Mouse (Mus musculus): Measurements from ENCODE around the gene Dedd. TPM values are rescaled to one million over a fixed set of nuclear protein-coding genes. Genes with fewer than 3 reads are reported as not detected.

The Dedd gene
- polyA plus RNA-seq, 1 experiment from 2014 or later: 52.7 TPM

DNA sequence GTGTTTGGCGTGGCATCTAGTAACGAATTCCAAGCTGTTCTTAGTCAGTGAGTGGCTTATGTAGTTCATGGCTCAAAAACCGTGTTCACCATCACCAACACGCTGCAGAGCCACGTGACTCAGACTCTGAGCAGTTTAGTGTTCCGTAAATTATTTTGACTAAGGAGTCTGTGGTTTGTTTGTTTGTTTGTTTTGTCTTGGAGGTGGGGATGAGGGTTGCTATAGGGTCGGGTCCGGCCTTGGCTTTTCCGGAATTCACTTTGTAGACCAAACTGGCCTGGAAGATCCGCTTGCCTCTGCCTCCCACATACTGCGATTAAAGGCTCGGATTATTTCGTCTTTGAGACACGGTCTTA lies 17.1 kb downstream of the Dedd start:
- H3K27me3 ChIP-seq: no peaks in the 10 kb centered on the region
- H3K27ac ChIP-seq (replicated peaks): peak overlapping the region; percentile 71; the same call in 1 of the 2 replicates
- H3K9ac ChIP-seq: peak overlapping the region; percentile 88
- ATAC-seq (ENCODE audit: low read depth): no peak
- peak overlapping the region; percentile 88 for H3K4me2 ChIP-seq
- peaks cover 25% of the 10 kb centered on the region for H3K36me3 ChIP-seq
- H3K9me3 ChIP-seq: peaks cover 6% of the 10 kb centered on the region; the same call in 1 of the 2 replicates
- 0% methylated on average over 14 of the region's 14 CpGs for WGBS
- H3K4me1 ChIP-seq (replicated peaks): peaks cover 47% of the 10 kb centered on the region
- H3K4me3 ChIP-seq: peak overlapping the region; percentile 92

DNA sequence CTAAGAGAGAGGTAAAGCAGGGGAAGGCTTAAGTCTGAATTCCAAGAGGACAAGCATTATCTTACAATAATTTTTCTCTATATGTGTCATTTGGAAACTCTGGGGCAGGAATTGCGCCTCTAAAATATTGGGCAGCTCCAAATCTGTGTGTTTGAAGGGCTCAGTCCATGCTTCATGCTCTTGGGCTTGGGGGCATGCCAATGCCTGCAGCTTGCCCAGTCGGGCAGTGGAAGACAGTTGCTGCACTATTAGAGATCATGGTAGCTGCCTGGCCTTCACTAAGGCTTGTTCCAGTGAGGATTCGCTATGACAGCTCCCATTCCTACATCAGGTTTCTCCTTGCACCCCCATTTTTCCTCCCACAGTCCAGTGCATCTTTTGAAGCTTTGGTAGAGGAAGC lies 19.7 kb downstream of the Dedd start:
- 95% methylated on average over 3 of the region's 3 CpGs for WGBS
- Histone ChIP-seq H3K4me2 (no peak overlapping the region), H3K36me3 (no peaks in the 10 kb centered on the region), H3K9me3 (peaks cover 6% of the 10 kb centered on the region; the same call in 1 of the 2 replicates), H3K27ac (replicated peaks) (no peak overlapping the region), H3K4me3 (no peak overlapping the region), H3K4me1 (replicated peaks) (peaks cover 45% of the 10 kb centered on the region), H3K9ac (no peak overlapping the region), H3K27me3 (no peaks in the 10 kb centered on the region)
- no peak for ATAC-seq (ENCODE audit: low read depth)

DNA sequence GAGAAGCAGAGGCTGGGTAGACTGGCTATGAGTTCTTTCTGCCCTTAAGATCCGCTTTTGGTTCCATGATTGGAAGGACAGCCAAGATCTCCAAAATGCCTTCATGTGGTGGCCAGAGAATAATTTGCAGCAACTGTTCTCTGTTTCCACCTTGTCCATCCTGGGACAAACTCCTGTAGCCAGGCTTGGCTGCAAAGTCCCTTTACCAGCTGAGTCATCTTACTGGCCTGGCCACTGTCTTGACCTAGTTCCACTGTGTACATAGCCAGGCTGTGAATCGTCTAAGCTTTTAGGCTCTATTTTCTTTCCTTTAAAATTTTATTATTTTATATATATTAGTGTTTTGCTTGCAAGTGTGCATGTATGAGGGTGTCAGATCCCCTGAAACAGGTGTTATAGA lies 20.3 kb downstream of the Dedd start:
- Histone ChIP-seq H3K36me3 (no peaks in the 10 kb centered on the region), H3K9ac (no peak overlapping the region), H3K9me3 (peaks cover 6% of the 10 kb centered on the region; the same call in 1 of the 2 replicates), H3K4me3 (no peak overlapping the region), H3K27me3 (no peaks in the 10 kb centered on the region), H3K27ac (replicated peaks) (no peak overlapping the region), H3K4me1 (replicated peaks) (peaks cover 40% of the 10 kb centered on the region), H3K4me2 (no peak overlapping the region)
- 96% methylated on average over 2 of the region's 2 CpGs for WGBS
- ATAC-seq (ENCODE audit: low read depth): no peak

DNA sequence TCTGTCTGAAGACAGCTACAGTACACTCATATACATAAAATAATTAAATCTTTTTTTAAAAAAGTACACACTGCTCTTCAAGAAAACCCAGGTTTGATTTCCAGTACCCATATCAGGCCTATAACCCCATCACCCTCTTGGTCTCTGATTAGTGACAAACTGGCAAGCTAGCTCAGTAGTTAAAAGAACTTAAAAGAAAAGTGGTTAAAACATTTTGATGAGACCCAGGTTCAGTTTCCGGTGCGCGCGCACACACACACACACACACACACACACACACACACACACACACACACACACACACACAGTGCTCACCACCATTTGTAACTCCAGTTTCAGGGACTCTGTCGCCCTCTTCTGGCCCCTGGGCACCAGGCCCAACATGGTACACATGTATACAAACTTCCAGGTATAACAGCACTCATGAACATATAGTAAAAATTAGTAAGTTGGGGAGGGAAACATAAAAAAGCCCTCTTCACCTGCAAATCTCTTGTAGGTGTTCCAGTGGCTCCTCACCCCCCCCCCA lies 26.9 kb downstream of the Dedd start:
- H3K9ac ChIP-seq: no peak overlapping the region
- H3K27ac ChIP-seq (replicated peaks): no peak overlapping the region
- H3K27me3 ChIP-seq: no peaks in the 10 kb centered on the region
- WGBS: 80% methylated on average over 5 of the region's 5 CpGs
- H3K9me3 ChIP-seq: 0 out of 2 replicates have a peak, but pooled peaks cover 3% of the 10 kb centered on the region
- H3K4me3 ChIP-seq: no peak overlapping the region
- H3K36me3 ChIP-seq: peaks cover 26% of the 10 kb centered on the region
- no peak overlapping the region for H3K4me2 ChIP-seq
- no peak for ATAC-seq (ENCODE audit: low read depth)
- peaks cover 11% of the 10 kb centered on the region for H3K4me1 ChIP-seq (replicated peaks)

DNA sequence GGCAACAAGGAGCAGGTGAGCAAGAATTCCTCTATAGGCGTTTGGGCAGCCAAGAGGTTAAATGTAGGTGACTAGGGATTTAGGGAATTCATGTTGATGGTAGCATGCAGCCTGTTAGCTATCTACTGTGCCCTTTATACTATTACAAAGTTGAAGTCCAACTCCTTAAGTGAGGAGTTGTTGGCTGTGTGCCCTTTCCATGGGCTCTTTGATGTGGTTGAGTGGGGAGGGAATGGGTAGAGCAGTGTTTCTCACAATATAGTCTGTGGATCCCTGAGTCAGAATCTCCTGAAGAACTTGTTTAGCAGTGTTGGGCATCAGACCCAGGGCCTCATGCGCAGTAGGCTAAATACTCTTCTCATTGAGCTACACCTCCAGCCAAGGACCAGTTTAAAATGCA lies 27.9 kb downstream of the Dedd start:
- Histone ChIP-seq H3K9me3 (0 out of 2 replicates have a peak, but pooled peaks cover 3% of the 10 kb centered on the region), H3K27me3 (no peaks in the 10 kb centered on the region), H3K36me3 (peaks cover 26% of the 10 kb centered on the region), H3K4me3 (no peak overlapping the region), H3K27ac (replicated peaks) (no peak overlapping the region), H3K4me2 (no peak overlapping the region), H3K9ac (no peak overlapping the region), H3K4me1 (replicated peaks) (peaks cover 17% of the 10 kb centered on the region)
- WGBS: 91% methylated on average over 2 of the region's 2 CpGs
- ATAC-seq (ENCODE audit: low read depth): no peak

DNA sequence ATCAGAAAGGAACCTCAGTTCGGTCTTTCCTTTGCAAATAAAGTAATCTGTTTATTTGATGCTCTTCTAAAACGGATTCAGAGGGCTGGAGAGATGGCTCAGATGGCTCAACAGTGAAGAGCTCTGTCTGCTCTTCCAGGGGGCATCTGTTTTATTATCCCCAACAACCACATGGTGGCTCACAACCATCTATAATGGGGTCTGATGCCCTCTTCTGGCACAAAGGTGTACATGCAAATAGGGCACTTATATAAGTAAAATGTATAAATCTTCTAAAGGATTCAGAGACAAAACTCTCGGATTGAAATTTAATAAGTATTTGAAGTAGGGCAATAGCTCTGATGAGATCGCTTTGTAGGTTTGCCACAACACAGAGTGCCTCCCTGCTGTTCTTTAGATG lies 29.5 kb downstream of the Dedd start:
- Histone ChIP-seq H3K27ac (replicated peaks) (no peak overlapping the region), H3K9ac (no peak overlapping the region), H3K4me3 (no peak overlapping the region), H3K4me2 (no peak overlapping the region), H3K4me1 (replicated peaks) (peaks cover 19% of the 10 kb centered on the region), H3K9me3 (0 out of 2 replicates have a peak, but pooled peaks cover 3% of the 10 kb centered on the region), H3K27me3 (no peaks in the 10 kb centered on the region), H3K36me3 (peaks cover 26% of the 10 kb centered on the region)
- ATAC-seq (ENCODE audit: low read depth): no peak
- WGBS: 76% methylated on average over 4 of the region's 4 CpGs

DNA sequence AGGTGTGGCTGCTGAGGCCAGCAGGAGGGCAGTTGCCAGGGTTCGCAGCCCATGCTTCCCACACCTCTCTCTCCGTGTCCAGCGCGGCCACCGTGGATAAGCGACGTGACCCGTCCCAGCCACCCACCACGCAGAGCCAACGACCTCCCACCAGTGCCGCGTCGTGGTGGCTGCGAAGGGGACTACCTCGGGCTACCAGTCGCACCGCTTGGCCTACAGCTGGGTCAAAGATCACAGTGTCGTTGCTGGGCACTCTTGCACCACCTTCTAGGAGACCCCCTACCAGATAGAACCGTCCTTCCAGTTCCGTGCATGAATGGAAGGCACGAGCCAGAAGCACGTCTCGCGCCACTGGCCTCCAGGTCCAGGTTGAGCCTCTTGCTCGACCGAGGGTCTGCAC lies 31.3 kb downstream of the Dedd start:
- Histone ChIP-seq H3K9me3 (0 out of 2 replicates have a peak, but pooled peaks cover 3% of the 10 kb centered on the region), H3K27ac (replicated peaks) (peak overlapping the region; percentile 80), H3K9ac (peak overlapping the region; percentile 70), H3K27me3 (no peaks in the 10 kb centered on the region), H3K4me1 (replicated peaks) (peaks cover 19% of the 10 kb centered on the region), H3K4me2 (peak overlapping the region; percentile 91), H3K36me3 (peaks cover 26% of the 10 kb centered on the region), H3K4me3 (peak overlapping the region; percentile 60)
- WGBS: 9% methylated on average over 25 of the region's 26 CpGs
- no peak; the same call in none of the 2 replicates for ATAC-seq (ENCODE audit: low read depth)

DNA sequence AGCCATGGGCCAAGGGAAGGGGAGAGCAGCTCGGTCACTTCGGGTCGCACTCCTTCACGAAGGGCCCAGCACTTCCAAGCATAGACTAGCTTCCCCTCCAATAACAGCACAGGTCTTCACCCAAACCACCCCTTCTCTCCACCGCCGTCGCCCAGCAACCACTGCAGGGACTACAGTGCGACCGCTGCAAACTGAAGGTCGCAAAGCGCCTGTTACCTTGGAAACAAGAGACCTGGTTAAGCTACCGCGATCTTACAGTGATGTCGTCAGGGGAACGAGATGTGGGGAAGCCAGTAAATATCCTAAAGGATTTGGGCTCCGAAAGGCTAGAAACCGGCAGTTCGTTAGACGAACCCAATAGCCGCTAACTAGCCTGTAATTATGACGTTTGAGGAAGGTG lies 31.7 kb downstream of the Dedd start, which contains the start of gene Klhdc9:
TSS of gene Klhdc9 (minus strand) at position 143 of the 400 bp plus-strand sequence.
- Histone ChIP-seq H3K27me3 (no peaks in the 10 kb centered on the region), H3K4me3 (peak within 1 kb of the TSS; percentile 60), H3K36me3 (peaks cover 26% of the 10 kb centered on the region), H3K9me3 (0 out of 2 replicates have a peak, but pooled peaks cover 3% of the 10 kb centered on the region), H3K4me1 (replicated peaks) (peaks cover 19% of the 10 kb centered on the region), H3K27ac (replicated peaks) (peak within 1 kb of the TSS; percentile 80), H3K9ac (peak within 1 kb of the TSS; percentile 70), H3K4me2 (peak within 1 kb of the TSS; percentile 91)
- peak; percentile 95 for ATAC-seq (ENCODE audit: low read depth)
- WGBS: under 1% methylated on average over 21 of the region's 21 CpGs

DNA sequence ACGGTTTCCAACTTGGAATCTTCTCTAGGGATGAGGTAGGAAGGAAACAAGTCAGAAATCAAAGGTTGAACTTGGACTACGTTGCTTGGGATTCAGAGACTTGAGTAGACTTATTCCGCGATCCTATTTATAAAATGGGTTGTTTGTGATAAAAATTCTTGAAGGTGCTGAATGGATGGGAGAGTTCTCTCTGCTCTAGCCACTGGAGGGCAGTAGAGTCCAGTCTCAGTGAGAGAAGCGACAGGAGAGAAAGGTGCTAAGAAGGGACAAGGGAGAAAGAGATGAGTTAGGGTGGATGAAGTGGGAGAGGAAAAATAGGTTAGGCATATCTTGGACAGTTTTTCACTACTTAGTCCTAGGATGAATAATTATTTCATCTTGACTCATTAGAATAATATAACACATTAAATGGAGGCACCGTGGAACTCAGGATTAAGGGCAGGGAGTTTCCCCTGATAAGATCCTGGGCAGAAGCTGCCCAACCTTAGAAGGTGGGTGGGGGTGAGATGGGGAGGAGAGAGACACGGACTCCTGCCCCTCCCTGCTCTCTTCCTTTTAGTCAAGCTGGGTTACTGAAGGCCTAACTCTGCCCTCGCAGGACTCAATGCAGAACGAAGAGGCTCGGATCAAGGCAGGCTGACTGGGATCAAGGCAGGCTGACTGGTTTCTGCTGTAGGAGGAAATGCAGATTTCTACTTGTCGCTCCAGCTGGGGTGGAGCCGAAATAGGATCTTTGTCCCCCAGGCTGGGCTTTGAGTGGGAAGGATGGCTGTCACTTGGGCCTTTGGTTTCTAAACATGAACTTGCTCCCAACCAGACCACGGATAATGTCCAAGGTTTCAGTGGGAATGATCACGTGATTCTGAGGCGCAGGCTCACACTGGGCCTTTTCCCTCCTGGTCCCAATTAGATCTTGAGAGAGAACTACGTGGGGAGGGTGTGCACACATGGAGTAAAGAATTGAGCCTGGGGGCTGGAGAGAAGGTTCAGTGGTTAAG lies 32.5 kb downstream of the Dedd start:
- Histone ChIP-seq H3K4me1 (replicated peaks) (peaks cover 19% of the 10 kb centered on the region), H3K9me3 (0 out of 2 replicates have a peak, but pooled peaks cover 3% of the 10 kb centered on the region), H3K9ac (peak overlapping the region; percentile 70), H3K4me2 (peak overlapping the region; percentile 91), H3K36me3 (peaks cover 25% of the 10 kb centered on the region), H3K4me3 (peak overlapping the region; percentile 60), H3K27me3 (no peaks in the 10 kb centered on the region), H3K27ac (replicated peaks) (peak overlapping the region; percentile 80)
- WGBS: 38% methylated on average over 16 of the region's 16 CpGs
- ATAC-seq (ENCODE audit: low read depth): peak; percentile 83

DNA sequence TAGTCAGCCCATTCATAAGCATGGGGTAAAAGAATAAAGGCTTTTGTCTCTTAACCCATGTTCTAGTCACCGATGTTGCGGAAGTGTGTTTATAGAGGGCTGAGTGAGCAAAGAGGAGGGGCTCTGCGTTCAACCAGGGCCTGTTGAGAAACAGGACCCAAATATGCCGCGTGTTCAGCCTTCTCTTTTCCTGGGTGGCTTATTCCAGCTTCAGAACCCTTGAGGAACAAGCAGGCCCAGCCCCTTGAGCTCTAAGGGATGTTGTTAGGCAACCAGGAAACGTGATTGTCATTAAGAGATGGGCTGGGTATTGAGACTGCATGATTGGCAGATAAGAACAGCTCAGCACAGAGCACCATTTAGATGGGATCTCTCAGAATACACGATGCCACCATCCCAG lies 37.0 kb downstream of the Dedd start:
- no peak overlapping the region for H3K4me2 ChIP-seq
- H3K27me3 ChIP-seq: no peaks in the 10 kb centered on the region
- peaks cover 7% of the 10 kb centered on the region for H3K4me1 ChIP-seq (replicated peaks)
- H3K36me3 ChIP-seq: no peaks in the 10 kb centered on the region
- no peak overlapping the region for H3K27ac ChIP-seq (replicated peaks)
- H3K9me3 ChIP-seq: no peaks in the 10 kb centered on the region
- WGBS: 66% methylated on average over 7 of the region's 7 CpGs
- H3K9ac ChIP-seq: no peak overlapping the region
- H3K4me3 ChIP-seq: no peak overlapping the region
- no peak for ATAC-seq (ENCODE audit: low read depth)

DNA sequence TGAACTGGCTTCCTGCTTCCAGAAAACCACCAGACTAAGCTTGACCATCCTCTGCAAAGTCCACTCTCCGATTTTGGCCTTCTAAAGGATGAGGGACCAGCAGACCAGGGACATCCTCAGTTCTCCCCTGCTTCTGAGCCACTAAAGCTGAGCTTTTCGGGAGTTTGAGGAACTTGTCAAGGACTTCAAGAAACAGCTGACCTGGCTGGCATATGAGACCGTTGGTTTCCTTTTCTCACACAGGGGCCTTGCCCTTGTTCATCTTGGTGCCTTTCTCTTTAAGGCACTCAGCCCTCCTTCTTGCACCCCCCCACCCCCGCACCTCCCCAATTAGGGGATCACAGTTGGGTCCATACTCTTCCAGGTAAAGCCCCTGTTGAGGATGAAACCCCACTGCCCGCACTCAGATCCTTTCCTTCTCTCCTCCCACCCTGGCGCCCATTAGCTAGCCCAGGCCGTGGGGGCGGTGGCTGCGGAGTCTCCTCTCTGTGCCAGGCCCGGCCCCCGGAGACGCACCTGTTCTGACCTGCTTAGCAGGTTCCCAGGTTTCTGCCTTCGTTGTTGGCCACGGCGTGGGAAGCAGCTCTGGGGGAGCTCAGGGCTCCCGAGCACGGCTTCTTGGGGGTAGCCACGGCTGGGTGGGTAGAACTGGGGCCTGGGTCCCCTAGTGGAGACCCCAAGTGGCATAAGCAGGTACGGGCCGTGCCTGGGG lies 41.1 kb downstream of the Dedd start, which contains the start of gene Nectin4:
TSS of gene Nectin4 (plus strand) at position 255 of the 712 bp plus-strand sequence.
- Histone ChIP-seq H3K4me2 (no peak within 1 kb of the TSS), H3K27me3 (peaks cover 3% of the 10 kb centered on the region; the same call in 1 of the 2 replicates), H3K9ac (no peak within 1 kb of the TSS), H3K27ac (replicated peaks) (no peak within 1 kb of the TSS), H3K4me1 (replicated peaks) (no peaks in the 10 kb centered on the region), H3K4me3 (no peak within 1 kb of the TSS), H3K36me3 (no peaks in the 10 kb centered on the region), H3K9me3 (no peaks in the 10 kb centered on the region)
- ATAC-seq (ENCODE audit: low read depth): no peak
- 41% methylated on average over 20 of the region's 20 CpGs for WGBS
